ENCODE assay signal across 23 mouse cellular contexts in genomic region chr13:95040140-95040738, GRCm38 (mm10).
DNase-seq lines count a peak whose midpoint lies in the region; ATAC-seq and TF ChIP-seq lines count a peak whose summit lies in the region.
"Had no signal": no experiment of that assay in that cellular context is flagged by ENCODE, and none has a peak within 500 bp of the region (broad histone marks: within the 10 kb centered on the region; RNA-seq: fewer than 3 reads in every experiment).

No protein-coding gene starts in this region.

- TF ChIP-seq POLR2A in lung, adult 2 months (IDR thresholded peaks at IDR 0.05; ENCODE audit: borderline replicate concordance, extremely low read depth, low read depth, low read length), result no peak

- H3K27ac ChIP-seq in midbrain, postnatal 0 days (ENCODE audit: low read depth, low read length), result no peak overlapping the region
- H3K27ac ChIP-seq in midbrain, embryonic 13.5 days, result no peak overlapping the region
- H3K27ac ChIP-seq: embryonic facial prominence, embryonic 12.5 days; embryonic facial prominence, embryonic 15.5 days; gastrocnemius, adult 2 months; hindbrain, embryonic 12.5 days; hindbrain, embryonic 15.5 days had no signal

- DNase-seq in frontal cortex, adult 2 months (ENCODE audit: extremely low spot score in 1 of 2, low spot score in 1 of 2), result no peak
- DNase-seq in midbrain, postnatal 0 days (ENCODE audit: low spot score), result no peak
- peak; percentile 54 for DNase-seq in brain, adult 2 months (ENCODE audit: low read depth, low spot score)
- DNase-seq in kidney, postnatal 4 days, result no peak
- no peak for DNase-seq in lung, adult 2 months
- DNase-seq: adrenal gland, adult 2 months; adrenal gland, postnatal 14 days; B cell, adult 2 months; cerebellum, adult 18-20 months; cerebellum, adult 9-10 months; cerebellum, postnatal 14 days; forebrain, postnatal 0 days; gastrocnemius, adult 2 months; gastrocnemius, postnatal 14 days; heart, adult 11 months had no signal

- no peaks in the 10 kb centered on the region for H3K9me3 ChIP-seq in midbrain, postnatal 0 days (ENCODE audit: low read length)
- H3K9me3 ChIP-seq in midbrain, embryonic 13.5 days, result no peaks in the 10 kb centered on the region
- H3K9me3 ChIP-seq: embryonic facial prominence, embryonic 12.5 days; embryonic facial prominence, embryonic 15.5 days; hindbrain, embryonic 12.5 days; hindbrain, embryonic 15.5 days had no signal

- H3K4me2 ChIP-seq in midbrain, postnatal 0 days (ENCODE audit: low read depth, low read length, poor library complexity, severe bottlenecking), result no peak overlapping the region
- H3K4me2 ChIP-seq in midbrain, embryonic 13.5 days (replicated peaks), result no peak overlapping the region
- H3K4me2 ChIP-seq: embryonic facial prominence, embryonic 12.5 days; embryonic facial prominence, embryonic 15.5 days; heart, embryonic 11.5 days; hindbrain, embryonic 12.5 days; hindbrain, embryonic 15.5 days had no signal

- H3K27me3 ChIP-seq in midbrain, postnatal 0 days (ENCODE audit: insufficient read depth, low read length), result no peaks in the 10 kb centered on the region
- no peaks in the 10 kb centered on the region for H3K27me3 ChIP-seq in midbrain, embryonic 13.5 days
- H3K27me3 ChIP-seq: embryonic facial prominence, embryonic 12.5 days; embryonic facial prominence, embryonic 15.5 days; hindbrain, embryonic 12.5 days; hindbrain, embryonic 15.5 days had no signal

- H3K9ac ChIP-seq in midbrain, postnatal 0 days (replicated peaks; ENCODE audit: low read length, poor library complexity, severe bottlenecking), result no peak overlapping the region
- H3K9ac ChIP-seq in midbrain, embryonic 13.5 days (replicated peaks), result no peak overlapping the region
- H3K9ac ChIP-seq: embryonic facial prominence, embryonic 12.5 days; embryonic facial prominence, embryonic 15.5 days; forebrain, postnatal 0 days; hindbrain, embryonic 12.5 days; hindbrain, embryonic 15.5 days had no signal

- H3K4me3 ChIP-seq in midbrain, postnatal 0 days (ENCODE audit: low read depth, low read length), result no peak overlapping the region
- H3K4me3 ChIP-seq in midbrain, embryonic 13.5 days (replicated peaks), result no peak overlapping the region
- H3K4me3 ChIP-seq in lung, adult 2 months (replicated peaks; ENCODE audit: extremely low read depth, low read depth, low read length), result no peak overlapping the region
- H3K4me3 ChIP-seq: embryonic facial prominence, embryonic 12.5 days; embryonic facial prominence, embryonic 15.5 days; gastrocnemius, adult 2 months; hindbrain, embryonic 12.5 days; hindbrain, embryonic 15.5 days had no signal

- no peaks in the 10 kb centered on the region; the same call in 1 of the 2 replicates for H3K36me3 ChIP-seq in midbrain, postnatal 0 days (ENCODE audit: insufficient read depth, low read length)
- no peaks in the 10 kb centered on the region for H3K36me3 ChIP-seq in midbrain, embryonic 13.5 days
- H3K36me3 ChIP-seq: embryonic facial prominence, embryonic 12.5 days; embryonic facial prominence, embryonic 15.5 days; hindbrain, embryonic 12.5 days; hindbrain, embryonic 15.5 days had no signal

- no peak for TF ChIP-seq CTCF in midbrain, postnatal 0 days (IDR thresholded peaks at IDR 0.05)
- no peak for TF ChIP-seq CTCF in lung, adult 2 months (IDR thresholded peaks at IDR 0.05; ENCODE audit: insufficient read depth, low read length)

- peak; percentile 45 for ATAC-seq in frontal cortex, adult (ENCODE audit: low TSS enrichment)
- ATAC-seq in midbrain, postnatal 0 days (ENCODE audit: low FRiP score), result peak; percentile 52; the same call in 1 of the 2 replicates
- no peak for ATAC-seq in midbrain, embryonic 13.5 days
- ATAC-seq: forebrain, embryonic 14.5 days; forebrain, postnatal 0 days had no signal

- H3K4me1 ChIP-seq in midbrain, postnatal 0 days (ENCODE audit: insufficient read depth, low read length), result no peaks in the 10 kb centered on the region
- H3K4me1 ChIP-seq in midbrain, embryonic 13.5 days (replicated peaks), result no peaks in the 10 kb centered on the region
- H3K4me1 ChIP-seq in lung, adult 2 months (ENCODE audit: control insufficient read depth, insufficient read depth, low read length), result no peaks in the 10 kb centered on the region
- H3K4me1 ChIP-seq: embryonic facial prominence, embryonic 12.5 days; embryonic facial prominence, embryonic 15.5 days; hindbrain, embryonic 12.5 days; hindbrain, embryonic 15.5 days had no signal

- 69% methylated on average over 9 of the region's 9 CpGs for WGBS in midbrain, postnatal 0 days
- 82% methylated on average over 9 of the region's 9 CpGs for WGBS in midbrain, embryonic 13.5 days
- WGBS in lung, adult 2 months, result 78% methylated on average over 9 of the region's 9 CpGs
